Mouse (Mus musculus): Measurements from ENCODE around the gene Sesn2. TPM values are rescaled to one million over a fixed set of nuclear protein-coding genes. Genes with fewer than 3 reads are reported as not detected.
A peak's percentile ranks its signal among the peaks of the same experiment; 100 is the strongest.

Gene Sesn2
- polyA plus RNA-seq, 1 experiment = 19.4 TPM

GRCm38 (mm10) chr4:132526678-132527077, 16.4 kb upstream of the Sesn2 start:
- Histone ChIP-seq H3K4me1 (ENCODE audit: control insufficient read depth, insufficient read depth, low read length) (peaks cover 7% of the 10 kb centered on the region), H3K36me3 (ENCODE audit: control insufficient read depth, insufficient read depth, low read length) (no peaks in the 10 kb centered on the region; the same call in 1 of the 2 replicates), H3K27ac (ENCODE audit: control insufficient read depth, insufficient read depth, low read depth, low read length) (no peak overlapping the region), H3K27me3 (ENCODE audit: control insufficient read depth, insufficient read depth, low read length) (no peaks in the 10 kb centered on the region), H3K4me3 (ENCODE audit: control insufficient read depth, low read depth, low read length) (no peak overlapping the region)
- TF ChIP-seq CTCF (IDR thresholded peaks at IDR 0.05; ENCODE audit: control insufficient read depth, insufficient read depth, insufficient replicate concordance, low read depth, low read length) (no peak), POLR2A (IDR thresholded peaks at IDR 0.05; ENCODE audit: control insufficient read depth, low read depth, low read length) (no peak)

GRCm38 (mm10) chr4:132524808-132525207, 14.5 kb upstream of the Sesn2 start:
- no peak overlapping the region for H3K4me3 ChIP-seq (ENCODE audit: control insufficient read depth, low read depth, low read length)
- peaks cover 7% of the 10 kb centered on the region for H3K4me1 ChIP-seq (ENCODE audit: control insufficient read depth, insufficient read depth, low read length)
- TF ChIP-seq CTCF (IDR thresholded peaks at IDR 0.05; ENCODE audit: control insufficient read depth, insufficient read depth, insufficient replicate concordance, low read depth, low read length) (no peak), POLR2A (IDR thresholded peaks at IDR 0.05; ENCODE audit: control insufficient read depth, low read depth, low read length) (no peak)
- H3K27ac ChIP-seq (ENCODE audit: control insufficient read depth, insufficient read depth, low read depth, low read length) = peak overlapping the region; percentile 77
- no peaks in the 10 kb centered on the region; the same call in 1 of the 2 replicates for H3K36me3 ChIP-seq (ENCODE audit: control insufficient read depth, insufficient read depth, low read length)
- no peaks in the 10 kb centered on the region for H3K27me3 ChIP-seq (ENCODE audit: control insufficient read depth, insufficient read depth, low read length)

DNA sequence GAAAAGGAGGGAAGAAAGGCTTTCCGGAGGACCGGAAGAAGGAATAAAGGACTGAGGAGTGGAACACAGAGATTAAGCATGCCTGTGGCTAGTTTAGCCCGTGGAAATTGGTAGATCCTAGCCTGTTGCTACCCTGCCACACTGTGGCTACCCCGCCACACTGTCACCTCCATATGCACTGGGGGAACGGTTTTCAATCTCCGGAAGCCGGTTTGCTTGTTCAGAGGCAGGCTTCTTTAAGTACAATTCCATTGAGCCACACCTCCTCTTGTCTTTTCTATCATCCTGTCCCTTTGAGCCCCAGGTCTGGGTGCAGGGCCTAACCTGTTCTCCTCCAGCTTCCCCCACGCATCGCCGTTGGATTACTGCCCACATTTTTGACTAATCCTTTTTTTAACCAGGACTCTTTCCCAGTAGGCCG, 14.0 kb upstream of the Sesn2 start:
- TF ChIP-seq CTCF (IDR thresholded peaks at IDR 0.05; ENCODE audit: control insufficient read depth, insufficient read depth, insufficient replicate concordance, low read depth, low read length) = no peak
- Histone ChIP-seq H3K4me1 (ENCODE audit: control insufficient read depth, insufficient read depth, low read length) (peaks cover 7% of the 10 kb centered on the region), H3K27ac (ENCODE audit: control insufficient read depth, insufficient read depth, low read depth, low read length) (peak overlapping the region; percentile 77), H3K27me3 (ENCODE audit: control insufficient read depth, insufficient read depth, low read length) (no peaks in the 10 kb centered on the region), H3K36me3 (ENCODE audit: control insufficient read depth, insufficient read depth, low read length) (no peaks in the 10 kb centered on the region; the same call in 1 of the 2 replicates), H3K4me3 (ENCODE audit: control insufficient read depth, low read depth, low read length) (no peak overlapping the region)

- Histone ChIP-seq H3K4me3 (ENCODE audit: control insufficient read depth, low read depth, low read length) (no peak overlapping the region), H3K27ac (ENCODE audit: control insufficient read depth, insufficient read depth, low read depth, low read length) (no peak overlapping the region), H3K36me3 (ENCODE audit: control insufficient read depth, insufficient read depth, low read length) (no peaks in the 10 kb centered on the region), H3K27me3 (ENCODE audit: control insufficient read depth, insufficient read depth, low read length) (no peaks in the 10 kb centered on the region), H3K4me1 (ENCODE audit: control insufficient read depth, insufficient read depth, low read length) (peaks cover 3% of the 10 kb centered on the region)
- TF ChIP-seq POLR2A (IDR thresholded peaks at IDR 0.05; ENCODE audit: control insufficient read depth, low read depth, low read length) (no peak), CTCF (IDR thresholded peaks at IDR 0.05; ENCODE audit: control insufficient read depth, insufficient read depth, insufficient replicate concordance, low read depth, low read length) (no peak)
Observed at GRCm38 (mm10) chr4:132519188-132519587, 8.9 kb upstream of the Sesn2 start.

GRCm38 (mm10) chr4:132518066-132518465, 7.8 kb upstream of the Sesn2 start:
- H3K36me3 ChIP-seq (ENCODE audit: control insufficient read depth, insufficient read depth, low read length) = no peaks in the 10 kb centered on the region
- H3K4me1 ChIP-seq (ENCODE audit: control insufficient read depth, insufficient read depth, low read length) = peaks cover 9% of the 10 kb centered on the region
- H3K27ac ChIP-seq (ENCODE audit: control insufficient read depth, insufficient read depth, low read depth, low read length) = no peak overlapping the region
- TF ChIP-seq CTCF (IDR thresholded peaks at IDR 0.05; ENCODE audit: control insufficient read depth, insufficient read depth, insufficient replicate concordance, low read depth, low read length) (no peak), POLR2A (IDR thresholded peaks at IDR 0.05; ENCODE audit: control insufficient read depth, low read depth, low read length) (no peak)
- no peaks in the 10 kb centered on the region for H3K27me3 ChIP-seq (ENCODE audit: control insufficient read depth, insufficient read depth, low read length)
- no peak overlapping the region for H3K4me3 ChIP-seq (ENCODE audit: control insufficient read depth, low read depth, low read length)

DNA sequence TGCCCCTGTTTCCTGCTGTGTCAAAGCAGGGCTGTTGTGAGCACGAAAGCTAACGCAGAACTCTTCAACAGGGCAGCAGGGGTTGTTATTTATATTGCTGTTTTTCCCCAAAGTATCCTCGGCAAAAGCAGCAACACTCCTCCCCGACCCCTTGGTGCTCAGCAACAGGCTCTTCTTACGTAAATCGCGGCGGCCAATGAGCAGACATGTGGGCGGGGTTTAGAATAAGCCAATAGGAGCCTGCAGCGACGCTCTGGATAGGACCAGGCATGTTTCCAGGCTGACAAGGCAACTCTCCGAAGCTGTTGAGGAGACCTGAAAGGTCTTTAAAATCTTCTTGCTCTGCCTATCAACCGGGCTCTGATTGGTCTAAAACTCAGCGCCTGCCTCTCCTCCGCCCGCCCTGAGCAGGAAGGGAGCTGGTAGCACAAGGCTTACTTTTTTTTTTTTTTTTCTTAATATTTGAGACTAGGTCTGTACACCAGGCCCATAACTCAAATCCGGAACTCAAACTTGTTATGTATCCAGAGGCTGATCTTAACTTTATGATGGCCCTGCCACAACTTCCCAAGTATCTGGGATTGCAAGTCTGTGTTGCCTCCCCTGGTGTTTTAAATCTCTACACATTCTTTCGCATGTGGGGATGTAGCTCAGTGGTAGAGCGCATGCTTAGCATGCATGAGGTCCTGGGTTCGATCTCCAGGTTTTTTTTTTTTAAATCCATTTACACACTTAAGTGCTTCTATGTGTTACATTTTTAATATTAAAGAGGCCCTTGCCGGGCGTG, 5.3 kb upstream of the Sesn2 start:
- Histone ChIP-seq H3K4me1 (ENCODE audit: control insufficient read depth, insufficient read depth, low read length) (peaks cover 14% of the 10 kb centered on the region), H3K27ac (ENCODE audit: control insufficient read depth, insufficient read depth, low read depth, low read length) (peak overlapping the region; percentile 98), H3K36me3 (ENCODE audit: control insufficient read depth, insufficient read depth, low read length) (no peaks in the 10 kb centered on the region), H3K27me3 (ENCODE audit: control insufficient read depth, insufficient read depth, low read length) (no peaks in the 10 kb centered on the region), H3K4me3 (ENCODE audit: control insufficient read depth, low read depth, low read length) (peak overlapping the region; percentile 97)
- TF ChIP-seq POLR2A (IDR thresholded peaks at IDR 0.05; ENCODE audit: control insufficient read depth, low read depth, low read length) = peak; percentile 92
- no peak for TF ChIP-seq CTCF (IDR thresholded peaks at IDR 0.05; ENCODE audit: control insufficient read depth, insufficient read depth, insufficient replicate concordance, low read depth, low read length)

DNA sequence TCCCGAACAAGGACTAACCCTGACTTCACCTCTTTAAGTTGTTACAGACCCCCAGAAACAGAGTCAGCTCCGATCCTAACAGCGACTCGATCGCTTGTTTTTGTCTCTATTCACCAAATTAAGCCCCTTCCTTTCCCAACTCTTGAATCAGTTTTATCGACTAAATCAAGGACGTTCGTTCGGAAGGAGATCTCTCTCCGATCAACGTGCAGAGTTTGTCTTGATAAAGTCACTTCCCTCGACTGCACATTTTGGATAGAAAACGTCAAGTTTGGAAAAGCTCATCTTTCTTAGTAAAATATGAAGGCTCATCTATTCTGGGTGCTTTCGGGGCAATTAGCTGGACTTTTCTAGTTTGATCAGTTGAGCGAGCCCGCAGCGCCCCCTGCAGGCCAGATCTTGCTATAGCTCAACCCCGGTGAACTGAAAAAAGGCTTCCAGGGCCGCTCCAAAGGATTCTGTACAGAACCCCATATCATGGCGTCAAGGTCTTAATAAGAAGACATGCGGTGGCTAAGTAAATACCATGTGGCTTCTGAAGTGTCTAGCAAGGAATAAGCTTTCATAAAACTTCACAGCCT, 4.3 kb upstream of the Sesn2 start:
- peak; percentile 85; the same call in 1 of the 2 replicates for TF ChIP-seq CTCF (IDR thresholded peaks at IDR 0.05; ENCODE audit: control insufficient read depth, insufficient read depth, insufficient replicate concordance, low read depth, low read length)
- no peak for TF ChIP-seq POLR2A (IDR thresholded peaks at IDR 0.05; ENCODE audit: control insufficient read depth, low read depth, low read length)
- Histone ChIP-seq H3K4me3 (ENCODE audit: control insufficient read depth, low read depth, low read length) (peak overlapping the region; percentile 97), H3K36me3 (ENCODE audit: control insufficient read depth, insufficient read depth, low read length) (no peaks in the 10 kb centered on the region), H3K4me1 (ENCODE audit: control insufficient read depth, insufficient read depth, low read length) (peaks cover 15% of the 10 kb centered on the region), H3K27ac (ENCODE audit: control insufficient read depth, insufficient read depth, low read depth, low read length) (peak overlapping the region; percentile 98), H3K27me3 (ENCODE audit: control insufficient read depth, insufficient read depth, low read length) (no peaks in the 10 kb centered on the region)

Data from testis, adult 2 months (tissue).